Mouse (Mus musculus) cortical plate, adult 2 months (tissue): ENCODE measurements around the gene Cotl1.

Source experiments
- CTCF ChIP-seq: fragments of 200-500 bp; IDR thresholded peaks from 2 replicates; pipeline ENCODE4 v1.5.1; 2011; ENCODE audit warnings: mild to moderate bottlenecking, control low read depth, low read length; ENCODE audit not compliant: insufficient read depth; ENCODE audit errors: extremely low read depth
- POLR2A ChIP-seq: fragments of 200-500 bp; IDR thresholded peaks from 2 replicates; pipeline ENCODE4 v1.6.1; 2011; ENCODE audit warnings: mild to moderate bottlenecking, low read length, control low read depth; ENCODE audit not compliant: insufficient read depth; ENCODE audit errors: extremely low read depth

DNA sequence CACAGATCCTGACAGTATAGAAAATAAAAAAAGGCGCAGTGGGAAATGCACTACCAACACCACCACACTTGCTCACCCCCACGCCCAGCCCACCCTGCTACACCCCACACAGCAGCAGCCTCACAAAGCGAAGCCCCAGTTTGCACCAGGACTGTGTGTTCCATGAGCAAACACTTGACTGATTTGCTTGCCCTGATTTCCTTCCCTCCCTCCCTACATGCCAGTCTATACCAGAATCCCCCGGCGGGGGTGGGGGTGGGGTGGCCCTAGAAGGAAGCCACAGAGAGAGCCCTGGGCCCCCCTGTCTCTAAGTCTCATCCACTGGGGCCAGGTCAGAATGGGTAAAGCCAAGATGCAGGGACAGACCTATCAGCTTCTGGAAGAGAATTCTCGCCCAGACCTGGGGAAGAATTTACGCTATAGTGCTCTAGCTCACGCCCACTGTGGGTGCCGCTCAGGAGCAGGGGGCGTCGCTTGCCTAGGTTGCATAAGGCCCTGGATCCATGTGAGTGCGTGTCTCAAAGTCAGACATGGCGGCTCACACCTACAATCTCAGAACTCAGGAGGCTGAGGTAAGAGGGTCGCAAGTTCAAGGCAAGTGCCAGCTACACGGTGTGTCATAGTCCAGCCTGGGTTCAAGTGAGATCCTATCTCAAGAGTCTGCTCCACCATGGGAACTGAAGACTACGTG, 7.0 kb upstream of the Cotl1 start:
- TF ChIP-seq POLR2A = no peak
- TF ChIP-seq CTCF = no peak
